Mouse (Mus musculus): ENCODE measurements around the gene Rgs5.

Rgs5 gene

DNA sequence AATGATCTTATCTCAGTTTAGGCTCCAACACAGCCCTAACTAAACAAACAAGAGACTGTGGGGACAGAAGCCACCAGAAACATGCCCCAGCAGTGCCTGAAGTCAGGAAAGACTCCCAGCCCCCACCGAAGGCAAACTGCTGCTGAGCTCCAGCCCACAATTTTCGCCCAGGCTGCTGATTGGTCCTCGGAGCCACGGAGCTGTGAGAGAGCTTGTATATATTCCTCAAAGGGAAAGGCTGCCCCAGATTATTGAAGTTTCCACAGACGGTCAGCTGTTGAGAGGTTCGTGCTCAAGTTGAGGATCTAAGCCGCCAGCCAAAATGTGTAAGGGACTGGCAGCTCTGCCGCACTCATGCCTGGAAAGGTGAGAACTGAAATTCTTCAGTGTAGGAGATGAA, at the start of gene Rgs5:
Gene Rgs5 (plus strand): TSS at position 246 of the 400 bp plus-strand sequence.
- DNase-seq (ENCODE audit: low read depth in 2 of 2, low spot score in 2 of 2): no peak

DNA sequence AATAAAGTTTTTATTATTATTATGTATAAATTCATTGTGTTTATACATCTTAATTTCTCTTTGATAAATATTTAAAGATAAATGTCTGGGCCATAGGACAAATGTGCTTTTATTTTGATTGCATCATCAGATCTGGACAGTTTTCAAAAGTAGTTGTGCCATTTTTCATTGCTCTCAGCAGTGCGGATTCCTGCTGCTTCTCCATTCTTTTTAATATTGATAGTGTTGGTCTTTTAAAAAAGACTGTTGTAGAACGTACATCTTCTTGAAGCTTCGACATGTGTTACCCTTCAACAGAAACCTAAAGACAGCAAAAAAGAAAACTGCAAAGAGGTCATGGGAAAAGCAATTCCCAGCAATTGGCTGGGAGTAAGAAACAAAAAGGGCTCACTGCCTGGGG, 49.1 kb upstream of the Rgs5 start:
- no peak for DNase-seq (ENCODE audit: low read depth in 2 of 2, low spot score in 2 of 2)

DNA sequence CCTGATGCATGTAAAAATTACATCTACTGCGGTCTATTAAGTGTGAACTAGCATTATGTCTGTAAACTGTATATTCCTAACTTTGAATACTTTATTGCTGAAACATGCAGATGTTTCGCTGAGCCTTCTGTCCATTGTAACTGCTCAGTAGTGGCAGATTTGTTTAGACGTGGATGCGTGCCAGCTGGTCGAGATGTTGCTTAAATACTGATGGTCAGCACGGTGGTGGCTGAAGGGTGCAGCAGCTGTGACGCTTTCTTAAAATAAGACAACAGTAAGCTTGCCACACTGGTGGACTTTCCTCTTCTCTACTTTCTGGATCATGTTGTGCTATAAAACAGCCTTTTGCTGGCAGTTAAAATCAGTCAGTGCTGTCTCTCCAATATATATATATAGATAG, 25.6 kb upstream of the Rgs5 start:
- DNase-seq (ENCODE audit: low read depth in 2 of 2, low spot score in 2 of 2): no peak

DNA sequence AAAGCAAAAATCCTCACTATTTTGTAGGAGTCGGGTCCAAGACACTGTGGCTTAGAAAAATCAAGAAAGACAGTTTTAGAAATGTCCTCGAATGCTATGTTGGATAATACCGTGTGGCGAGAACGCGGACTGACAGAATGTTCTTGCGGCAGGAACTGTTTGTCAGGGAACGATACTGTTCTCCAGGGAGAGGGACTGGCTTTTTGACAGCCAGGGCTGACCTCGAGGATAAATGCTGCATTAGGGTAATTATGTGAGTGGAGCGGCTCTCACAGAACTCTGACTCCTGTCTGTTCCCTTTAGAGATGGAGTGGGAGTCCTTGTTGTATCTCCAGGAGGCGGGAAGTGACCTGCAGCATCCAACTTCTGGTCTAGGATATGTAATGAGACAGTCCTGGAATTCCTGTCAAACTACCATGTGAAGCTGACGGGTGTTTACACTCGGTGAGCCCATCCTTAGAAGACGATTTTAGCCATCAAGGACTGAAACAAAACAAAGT, 18.0 kb upstream of the Rgs5 start:
- DNase-seq (ENCODE audit: low read depth in 2 of 2, low spot score in 2 of 2): no peak

DNA sequence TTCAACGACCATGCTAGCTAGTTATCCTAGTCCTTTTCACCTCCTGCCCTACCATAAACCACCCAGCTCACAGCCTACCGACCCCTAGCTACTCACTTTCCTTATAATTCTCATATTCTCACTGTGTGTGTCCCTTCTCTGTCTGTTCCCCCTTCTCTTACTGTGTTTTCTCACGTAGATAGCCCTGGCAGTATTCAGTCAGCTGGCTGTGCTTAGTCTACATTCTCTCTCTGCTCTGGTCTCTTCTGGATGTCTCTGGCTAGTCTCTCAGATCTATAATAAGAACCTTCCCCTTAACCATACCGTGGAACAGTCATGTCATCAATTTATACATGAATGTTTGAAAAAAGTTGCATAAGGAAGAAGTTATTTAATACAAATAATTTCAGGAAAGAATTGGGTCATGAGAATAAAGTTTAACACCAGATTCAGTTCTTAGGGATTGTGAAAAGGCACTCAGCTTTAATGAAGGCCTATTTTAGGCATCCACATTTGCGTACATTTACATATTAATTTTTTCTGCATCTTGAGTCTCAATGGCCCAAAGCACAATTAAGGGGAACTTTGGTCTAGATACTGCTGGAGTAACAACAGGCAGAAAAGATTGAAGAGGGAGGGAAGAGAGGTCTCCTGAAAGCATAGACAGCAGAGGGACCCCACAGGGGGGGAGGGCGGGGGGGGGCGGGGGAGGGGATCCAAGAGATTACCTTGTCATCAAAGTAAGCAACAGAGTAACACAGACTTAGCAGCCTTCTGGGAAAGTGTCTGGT, 10.2 kb upstream of the Rgs5 start:
- no peak for DNase-seq (ENCODE audit: low read depth in 2 of 2, low spot score in 2 of 2)

DNA sequence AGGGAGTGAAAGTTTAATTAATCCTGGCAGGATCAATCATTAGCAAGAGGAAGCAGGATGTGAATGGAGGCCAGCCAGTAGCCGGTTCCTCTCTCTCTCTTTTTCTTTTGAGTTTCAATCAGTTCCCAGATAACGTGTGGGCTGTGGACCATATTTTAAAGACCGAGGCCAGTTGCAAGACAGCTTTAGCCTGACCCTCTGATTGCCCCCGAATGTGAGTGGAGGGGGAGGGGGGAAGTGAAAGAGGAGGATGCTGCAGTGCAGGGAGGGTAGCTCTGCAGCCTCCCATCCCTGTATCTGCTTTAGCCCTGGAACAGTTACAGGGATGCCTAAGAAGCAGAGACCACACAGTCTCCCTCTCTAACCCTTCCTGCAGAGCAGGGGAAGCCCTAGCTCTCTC, 4.2 kb downstream of the Rgs5 start:
- DNase-seq (ENCODE audit: low read depth in 2 of 2, low spot score in 2 of 2): no peak

DNA sequence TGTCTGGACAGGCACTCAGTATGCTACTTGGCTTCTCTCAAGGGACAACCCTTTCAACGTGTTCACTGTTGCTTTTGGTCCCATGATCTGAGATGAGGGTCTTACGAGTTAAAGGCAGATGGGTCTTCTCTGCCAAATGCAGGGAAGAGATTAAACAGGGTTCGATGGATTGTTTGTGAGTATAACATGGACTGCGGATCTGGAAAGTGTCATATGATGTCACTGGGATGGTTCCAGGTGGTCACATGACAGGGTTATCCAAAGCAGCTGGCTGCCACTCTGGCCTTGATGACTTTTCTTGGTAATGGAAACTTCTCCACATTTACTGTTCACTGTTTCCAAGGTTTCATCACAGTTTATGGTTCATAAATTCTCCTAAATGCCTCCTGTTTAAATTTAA, 12.0 kb downstream of the Rgs5 start:
- DNase-seq (ENCODE audit: low read depth in 2 of 2, low spot score in 2 of 2): no peak

DNA sequence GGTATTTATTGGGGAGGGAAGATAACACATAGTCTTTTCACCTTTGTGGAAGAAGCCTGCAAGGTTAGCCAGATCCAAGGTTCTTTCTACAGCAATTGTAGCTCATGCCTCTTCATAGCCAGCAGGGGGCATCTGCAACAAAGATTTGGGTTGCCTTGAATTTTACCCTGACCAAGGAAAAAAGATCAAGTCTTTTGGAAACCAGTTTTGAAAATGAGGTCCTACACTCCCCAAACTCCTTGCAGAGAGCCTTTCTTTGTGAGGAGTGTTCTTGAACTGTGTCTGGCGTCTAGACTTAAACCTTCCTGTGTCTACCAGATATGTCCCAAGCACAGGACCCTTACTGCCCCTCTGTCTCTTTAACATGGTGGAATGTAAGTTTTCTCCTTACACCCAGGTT, 15.4 kb downstream of the Rgs5 start:
- DNase-seq (ENCODE audit: low read depth in 2 of 2, low spot score in 2 of 2): no peak

DNA sequence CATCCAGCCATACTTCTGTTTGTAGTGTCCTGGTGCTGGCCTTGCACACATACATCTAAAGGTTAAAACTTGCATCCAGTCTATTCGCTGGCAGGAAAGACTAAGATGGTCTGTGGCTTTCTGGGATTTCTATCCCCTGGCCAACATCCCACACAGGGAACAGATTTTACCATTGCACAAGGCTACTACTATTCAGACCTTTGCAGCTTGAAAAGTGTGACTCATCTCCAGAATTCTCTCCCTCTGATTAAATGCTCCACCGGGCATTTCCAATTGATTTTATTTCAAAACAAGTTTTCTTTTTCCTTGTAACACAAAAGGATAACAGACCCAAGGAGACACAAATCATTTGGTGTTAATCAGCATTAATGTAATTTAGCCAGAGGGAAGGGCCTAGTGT, 16.5 kb downstream of the Rgs5 start:
- no peak for DNase-seq (ENCODE audit: low read depth in 2 of 2, low spot score in 2 of 2)

DNA sequence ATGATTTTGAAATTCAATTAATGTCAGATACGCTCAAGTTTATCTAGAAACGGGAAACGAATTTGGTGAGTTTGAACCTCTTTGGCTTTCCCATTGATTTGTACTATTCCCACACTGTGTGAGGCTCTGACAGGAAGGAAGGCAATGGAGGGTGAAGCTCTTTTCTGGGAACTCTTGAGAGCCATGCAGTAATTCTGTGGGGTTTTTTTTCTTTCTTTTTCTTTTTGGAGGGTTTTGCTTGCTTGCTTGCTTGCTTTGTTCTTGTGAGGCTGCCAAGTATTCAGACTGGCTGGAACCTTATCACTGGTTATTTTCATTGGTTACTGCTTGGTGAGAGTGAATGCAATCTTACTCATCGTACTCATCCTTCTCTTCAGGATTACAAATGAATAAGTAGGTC, 17.0 kb downstream of the Rgs5 start:
- DNase-seq (ENCODE audit: low read depth in 2 of 2, low spot score in 2 of 2): no peak

DNA sequence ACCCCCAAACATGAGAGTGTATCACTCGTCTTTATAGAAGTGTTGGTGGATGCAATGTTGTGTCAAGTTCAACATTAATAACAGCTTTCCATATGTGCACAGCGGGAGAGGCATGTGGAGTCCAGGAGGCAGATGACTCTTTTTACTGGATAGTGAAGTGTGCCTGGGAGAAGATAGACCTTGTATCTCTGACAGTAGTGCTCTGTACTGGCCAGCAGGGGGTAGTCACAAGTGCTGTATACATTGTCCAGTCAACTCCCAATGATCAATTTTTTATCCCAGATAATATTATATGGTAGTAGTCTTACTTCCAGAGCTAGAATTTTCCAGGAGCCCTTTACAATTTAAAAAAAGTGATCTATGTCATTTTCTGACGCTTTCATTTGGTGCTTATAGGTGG, 18.8 kb downstream of the Rgs5 start:
- DNase-seq (ENCODE audit: low read depth in 2 of 2, low spot score in 2 of 2): no peak

DNA sequence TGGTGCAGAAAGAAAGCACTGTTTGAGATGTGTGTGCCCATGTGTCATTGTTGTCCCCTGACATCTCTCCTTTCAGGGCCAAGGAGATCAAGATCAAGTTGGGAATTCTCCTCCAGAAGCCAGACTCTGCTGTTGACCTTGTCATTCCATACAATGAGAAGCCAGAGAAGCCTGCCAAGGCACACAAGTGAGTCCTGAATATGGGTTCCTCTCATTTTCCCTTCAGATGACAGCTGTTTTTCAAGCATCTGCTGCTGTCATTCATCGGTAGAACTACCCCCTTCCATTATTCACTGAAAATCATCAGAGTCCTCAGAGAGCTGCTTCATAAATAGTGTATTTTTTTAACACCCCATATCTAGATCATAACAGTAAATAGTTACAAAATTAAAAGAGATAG, 21.4 kb downstream of the Rgs5 start:
- DNase-seq (ENCODE audit: low read depth in 2 of 2, low spot score in 2 of 2): no peak

DNA sequence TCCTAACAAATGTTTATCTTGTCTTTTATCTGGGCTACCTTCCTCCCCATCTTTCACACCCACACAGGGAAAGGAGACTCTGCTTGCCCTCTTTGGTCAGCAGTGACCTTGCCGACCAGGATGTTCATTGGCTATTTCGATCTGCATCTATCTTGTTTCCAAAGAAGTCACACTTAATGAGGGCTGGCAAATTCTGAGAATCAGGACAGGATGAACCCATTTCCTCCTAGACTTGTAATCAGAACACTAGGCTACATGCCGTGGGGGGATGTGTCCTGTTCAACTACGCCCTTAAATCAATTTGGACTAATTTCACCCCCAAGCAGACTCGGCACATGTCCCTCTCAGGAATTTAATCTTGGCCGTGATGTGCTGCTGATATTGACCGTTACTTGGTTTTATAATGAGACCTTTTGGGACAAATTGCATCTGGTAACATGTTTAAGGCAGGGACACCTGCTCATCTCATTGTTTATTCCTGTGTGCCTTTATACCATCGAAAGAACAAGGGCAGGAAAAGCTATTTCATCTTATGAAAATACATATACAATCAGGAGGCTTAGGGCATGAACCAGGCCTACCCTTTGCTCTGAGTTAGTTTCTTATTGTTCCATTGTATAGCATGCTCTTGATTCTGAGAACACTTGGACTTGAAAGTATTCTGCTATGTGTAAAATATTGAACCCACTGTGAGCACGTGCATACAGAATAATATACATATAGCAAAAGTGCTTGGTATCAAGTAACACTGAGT, 25.3 kb downstream of the Rgs5 start:
- DNase-seq (ENCODE audit: low read depth in 2 of 2, low spot score in 2 of 2): no peak

DNA sequence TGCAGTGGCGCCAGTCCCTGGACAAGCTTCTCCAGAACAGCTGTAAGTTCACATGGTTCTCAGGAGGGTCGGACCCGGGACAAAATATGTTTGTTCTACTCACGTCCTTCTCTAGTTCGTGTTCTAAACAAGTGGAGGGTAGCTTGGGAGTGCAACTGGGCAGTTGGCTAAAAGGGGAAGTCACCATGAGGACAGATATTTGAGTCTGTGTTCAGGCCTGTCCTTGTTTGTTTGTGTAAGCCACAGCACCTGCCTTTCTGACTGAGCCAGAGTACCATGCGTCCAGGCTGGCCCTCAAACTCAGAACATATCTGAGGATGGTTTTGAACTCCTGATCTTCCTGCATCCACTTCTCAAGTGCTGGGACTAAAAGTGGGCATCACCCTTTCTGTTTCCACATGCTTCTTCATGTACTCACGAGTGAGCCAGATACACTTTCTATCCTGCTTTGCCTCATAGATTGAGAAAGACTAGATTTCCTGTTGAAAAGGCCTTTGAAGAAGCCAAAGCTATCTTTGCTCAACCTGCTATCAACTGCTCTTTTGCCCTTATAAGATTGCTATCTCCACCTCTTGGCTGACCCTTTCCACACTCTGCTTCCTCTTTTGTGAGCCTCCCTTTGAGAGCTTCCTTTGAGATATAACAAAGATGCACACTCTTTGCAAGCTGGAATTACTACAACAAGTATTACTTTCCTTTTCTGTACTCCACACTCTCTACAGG, 27.6 kb downstream of the Rgs5 start:
- DNase-seq (ENCODE audit: low read depth in 2 of 2, low spot score in 2 of 2): no peak

DNA sequence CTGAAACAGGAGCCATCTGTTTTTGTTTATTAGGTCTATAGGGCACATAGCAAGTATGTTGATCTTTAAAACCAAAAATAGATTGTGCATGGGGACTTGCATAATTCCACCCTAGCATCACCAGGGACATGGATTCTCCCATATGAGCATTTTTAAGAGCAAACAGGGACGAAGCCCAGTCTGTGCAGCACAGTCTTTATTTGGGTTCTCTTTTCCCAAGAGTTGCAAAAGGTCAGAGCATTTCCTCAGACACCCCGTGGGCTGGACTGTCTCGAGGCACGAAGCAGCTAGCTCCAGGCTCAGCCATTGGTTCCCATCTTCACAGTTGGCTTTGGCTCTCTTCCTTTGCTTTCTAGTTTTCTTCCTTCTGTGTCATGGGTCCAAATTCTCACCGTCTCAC, 30.0 kb downstream of the Rgs5 start:
- DNase-seq (ENCODE audit: low read depth in 2 of 2, low spot score in 2 of 2): no peak

DNA sequence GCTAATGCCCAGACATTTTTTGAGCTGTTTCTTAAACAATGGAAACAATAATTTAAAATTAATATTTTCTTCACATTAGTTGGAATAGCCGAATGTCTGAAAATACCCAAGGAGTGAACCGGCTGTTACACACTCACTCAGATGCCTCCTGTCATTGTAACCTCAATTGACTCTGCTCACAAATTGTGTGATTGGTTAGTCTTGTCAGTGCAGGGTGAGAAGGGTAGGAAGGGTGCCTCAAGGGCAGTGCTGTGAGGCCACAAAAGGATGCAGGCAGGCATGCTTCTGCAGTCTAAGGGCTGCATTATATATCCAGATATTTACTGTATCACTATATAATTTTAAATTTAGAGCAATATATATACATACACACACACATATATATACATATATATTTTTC, 37.7 kb downstream of the Rgs5 start:
- no peak for DNase-seq (ENCODE audit: low read depth in 2 of 2, low spot score in 2 of 2)

DNA sequence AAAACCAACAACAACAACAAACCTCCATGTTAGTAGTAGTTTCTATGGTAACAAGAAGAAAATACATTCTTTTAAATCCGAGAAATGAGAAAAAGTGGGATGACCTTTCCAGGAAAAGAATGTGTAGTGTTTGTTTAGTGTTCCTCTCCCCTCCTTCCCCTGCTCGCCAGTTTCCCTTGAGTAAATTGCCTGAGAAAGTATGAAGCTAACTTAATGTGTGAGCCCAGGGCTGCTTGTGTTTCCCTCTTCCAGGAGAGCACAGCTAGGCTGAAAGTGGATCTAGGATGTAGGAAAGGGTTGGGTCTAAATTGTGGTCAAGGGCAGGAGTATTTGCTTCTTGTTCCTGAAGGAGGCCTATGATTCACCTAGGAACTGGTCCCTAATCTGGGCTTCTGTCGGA, 38.2 kb downstream of the Rgs5 start:
- DNase-seq (ENCODE audit: low read depth in 2 of 2, low spot score in 2 of 2): no peak

DNA sequence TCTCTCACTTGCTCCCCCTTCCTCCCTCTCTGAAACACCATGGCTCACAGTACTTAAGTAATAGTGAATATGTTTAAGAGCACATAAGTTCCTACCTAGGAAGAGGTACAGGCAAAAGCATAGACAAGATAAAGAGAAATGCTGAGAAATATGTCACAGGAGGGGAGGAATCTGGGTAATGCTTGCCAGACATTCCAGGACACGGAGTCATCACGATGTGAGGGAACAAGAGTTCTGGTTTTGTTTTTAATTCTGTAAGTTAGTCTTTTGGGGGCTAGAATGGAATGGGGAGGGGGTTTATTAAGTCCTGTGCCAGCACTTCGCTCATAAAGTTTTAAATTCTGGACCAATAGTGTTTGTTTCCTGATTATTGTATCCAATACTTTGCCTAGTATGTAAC, 40.1 kb downstream of the Rgs5 start:
- no peak for DNase-seq (ENCODE audit: low read depth in 2 of 2, low spot score in 2 of 2)

DNA sequence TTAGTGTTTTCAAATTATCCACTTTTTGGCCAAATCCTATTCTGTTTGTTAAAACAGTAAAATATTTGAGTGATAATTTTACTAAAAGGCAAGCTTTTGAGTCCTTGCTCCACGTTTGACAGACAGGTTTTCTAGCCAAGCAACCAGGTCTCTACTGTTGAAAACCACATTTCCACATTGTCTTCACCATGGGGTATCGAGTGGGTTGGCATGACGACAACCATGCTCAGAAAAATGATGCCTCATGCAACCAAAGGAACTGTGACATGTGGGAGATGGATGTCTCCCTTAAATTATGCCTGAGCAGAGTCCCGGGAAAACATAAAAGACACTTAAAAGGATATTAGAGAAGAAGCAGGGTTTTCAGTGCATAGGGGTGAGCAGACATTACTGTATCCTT, 41.9 kb downstream of the Rgs5 start:
- DNase-seq (ENCODE audit: low read depth in 2 of 2, low spot score in 2 of 2): no peak

DNA sequence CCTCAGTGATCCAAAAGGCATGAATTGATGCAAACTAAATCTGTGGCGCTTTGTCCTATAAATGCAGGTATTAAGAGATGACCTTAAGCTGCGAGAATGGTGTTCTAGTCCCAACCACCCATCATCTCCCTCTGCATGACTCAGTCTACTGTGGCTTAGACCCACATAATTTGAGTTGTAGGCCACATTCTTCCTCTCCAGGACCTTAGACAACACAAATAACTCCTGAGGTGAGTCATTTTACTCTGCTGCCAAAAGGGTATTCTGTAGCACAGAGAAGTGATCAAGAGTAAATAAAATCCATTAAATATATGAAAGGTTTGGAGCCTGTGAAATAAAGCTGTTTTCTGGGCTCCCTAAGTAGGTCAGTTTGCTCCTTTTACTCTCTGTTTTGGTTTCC, 43.9 kb downstream of the Rgs5 start:
- DNase-seq (ENCODE audit: low read depth in 2 of 2, low spot score in 2 of 2): no peak

DNA sequence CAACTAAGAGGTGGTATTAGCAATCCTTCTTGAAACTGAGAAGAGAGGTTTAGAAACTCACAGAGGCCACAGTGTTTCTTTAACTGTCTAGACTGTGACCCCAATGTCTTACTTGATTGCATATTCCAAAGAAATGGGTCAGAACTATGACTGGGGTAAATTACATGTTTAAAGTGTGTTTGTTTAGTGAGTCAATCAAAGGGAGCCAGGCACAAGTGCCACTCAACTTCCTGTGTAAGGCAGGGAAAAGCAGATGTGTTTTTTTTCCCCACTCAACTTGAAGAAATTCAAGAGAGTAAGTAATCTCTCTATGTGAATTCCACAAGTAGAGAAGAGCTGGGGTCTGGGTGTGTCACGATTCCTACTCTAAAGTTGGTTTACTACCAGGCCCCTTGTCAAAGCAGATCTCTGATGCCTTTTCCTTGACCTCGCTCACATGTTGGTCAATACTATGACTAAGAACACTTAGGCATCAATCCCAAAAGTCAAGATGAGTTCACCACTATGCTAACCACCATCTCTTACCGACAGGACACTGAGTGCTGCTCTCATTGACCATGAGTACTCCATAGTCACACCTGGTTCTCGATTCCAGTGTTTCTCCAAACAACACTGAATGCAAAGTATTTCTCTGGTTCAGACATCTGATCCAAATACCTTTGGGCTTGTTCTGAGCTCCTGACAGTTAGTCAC, 49.2 kb downstream of the Rgs5 start:
- no peak for DNase-seq (ENCODE audit: low read depth in 2 of 2, low spot score in 2 of 2)

Data from CD8-positive naive resting alpha-beta T cell, adult 2 months (primary cell).